Mouse (Mus musculus) lung, embryonic 14.5 days (tissue): ENCODE results near the gene St5. TPM values are rescaled to one million over a fixed set of nuclear protein-coding genes. Genes with fewer than 3 reads are reported as not detected.
A peak's percentile ranks its signal among the peaks of the same experiment; 100 is the strongest.

Experiments
- ATAC-seq: fragments of 200-750 bp; cut with Nextera tagmentation; 2 replicates; pipeline ENCODE4 v1.8.0; 2017; ENCODE audit warnings: mild to moderate bottlenecking, moderate TSS enrichment, moderate library complexity; ENCODE audit not compliant: insufficient read depth
- DNase-seq: peaks from one replicate; pipeline ENCODE4 v3.0.0-alpha.2; 2015
- H3K27ac ChIP-seq: fragments of 300-500 bp; sonication (generic); 2 replicates; pipeline ENCODE4 v1.5.1; 2014; ENCODE audit warnings: low read depth, mild to moderate bottlenecking, moderate library complexity
- H3K27me3 ChIP-seq: fragments of 300-500 bp; sonication (generic); 2 replicates; pipeline ENCODE4 v1.6.1; 2014; ENCODE audit warnings: low read length, control low read depth; ENCODE audit not compliant: insufficient read depth
- H3K36me3 ChIP-seq: fragments of 300-500 bp; sonication (generic); 2 replicates; pipeline ENCODE4 v1.6.1; 2014; ENCODE audit warnings: control low read depth; ENCODE audit not compliant: insufficient read depth
- H3K4me1 ChIP-seq: fragments of 300-500 bp; sonication (generic); 2 replicates; pipeline ENCODE4 v1.6.1; 2014; ENCODE audit warnings: antibody characterized with exemption, control low read depth; ENCODE audit not compliant: insufficient read depth
- H3K4me2 ChIP-seq: fragments of 300-500 bp; sonication (generic); 2 replicates; pipeline ENCODE4 v1.6.1; 2014; ENCODE audit warnings: mild to moderate bottlenecking
- H3K4me3 ChIP-seq: fragments of 300-500 bp; sonication (generic); 2 replicates; pipeline ENCODE4 v1.5.1; 2014; ENCODE audit warnings: low read depth, low read length
- H3K9ac ChIP-seq: fragments of 300-500 bp; sonication (generic); 2 replicates; pipeline ENCODE4 v1.6.1; 2014
- H3K9me3 ChIP-seq: fragments of 300-500 bp; sonication (generic); 2 replicates; pipeline ENCODE4 v1.6.1; 2016; ENCODE audit warnings: low read depth, low read length, control low read depth
- CTCF ChIP-seq: IDR thresholded peaks from 2 replicates; pipeline ENCODE4 v1.5.1; 2016; ENCODE audit warnings: antibody characterized with exemption, low read depth
- WGBS: fragments of 180-500 bp; shearing (Covaris S2); extraction: QIAGEN DNeasy Blood & Tissue Kit; methylation state at CpG from one replicate; pipeline ENCODE4 v1.1.7; 2014; 5-methylcytosine and 5-hydroxymethylcytosine counted together
- polyA plus RNA-seq: library from polyadenylated mRNA; unstranded; fragments of >200 nt; fragmentation: Nextera tagmentation; extraction: Ambion mirVana; gene quantifications from 2 replicates; pipeline ENCODE4 v1.2.1, GENCODE M21; 2014

The St5 gene
- polyA plus RNA-seq, 1 experiment from 2014 or later = 68.6 TPM

DNA sequence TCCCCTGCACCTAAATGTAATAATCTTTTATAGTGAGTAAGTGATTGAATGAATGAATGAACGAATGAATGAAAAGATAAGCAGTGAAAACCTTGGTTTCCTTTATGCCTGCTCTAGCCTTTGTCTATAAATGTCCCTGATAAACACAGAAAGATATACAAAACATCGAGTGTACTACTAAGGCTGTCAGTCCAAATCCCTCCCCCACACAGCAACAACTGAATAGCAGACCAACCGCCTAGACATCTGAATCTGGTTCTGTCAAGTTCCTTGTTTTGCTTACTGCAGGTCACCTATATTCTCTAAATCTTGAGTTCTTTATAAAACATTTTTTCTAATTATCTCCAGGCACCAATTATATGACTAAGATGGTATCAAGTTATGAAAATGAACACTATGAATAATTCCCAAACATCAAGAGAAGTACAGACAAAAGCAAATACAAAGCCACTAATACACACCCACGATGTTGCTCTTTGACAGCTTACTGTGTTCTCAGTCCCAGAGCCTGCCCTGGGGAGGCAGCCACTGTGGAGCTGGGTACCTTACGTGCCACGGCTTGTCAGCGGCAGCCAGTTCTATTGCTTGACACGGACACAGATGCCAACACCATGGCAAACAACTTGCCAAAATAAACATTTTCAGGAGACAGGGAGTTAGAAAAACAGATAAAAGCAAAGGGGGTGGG lies 141.8 kb downstream of the St5 start:
- Histone ChIP-seq H3K9me3 (no peaks in the 10 kb centered on the region), H3K4me3 (no peak overlapping the region), H3K9ac (peak overlapping the region; percentile 35; the same call in 1 of the 2 replicates), H3K27ac (peak overlapping the region; percentile 96), H3K4me1 (peaks cover 38% of the 10 kb centered on the region), H3K36me3 (peaks cover 6% of the 10 kb centered on the region), H3K4me2 (peak overlapping the region; percentile 25; the same call in 1 of the 2 replicates), H3K27me3 (no peaks in the 10 kb centered on the region)
- DNase-seq (peak; percentile 89), ATAC-seq (peak; percentile 93)
- no peak for TF ChIP-seq CTCF
- WGBS = 23% methylated on average over 8 of the region's 8 CpGs

DNA sequence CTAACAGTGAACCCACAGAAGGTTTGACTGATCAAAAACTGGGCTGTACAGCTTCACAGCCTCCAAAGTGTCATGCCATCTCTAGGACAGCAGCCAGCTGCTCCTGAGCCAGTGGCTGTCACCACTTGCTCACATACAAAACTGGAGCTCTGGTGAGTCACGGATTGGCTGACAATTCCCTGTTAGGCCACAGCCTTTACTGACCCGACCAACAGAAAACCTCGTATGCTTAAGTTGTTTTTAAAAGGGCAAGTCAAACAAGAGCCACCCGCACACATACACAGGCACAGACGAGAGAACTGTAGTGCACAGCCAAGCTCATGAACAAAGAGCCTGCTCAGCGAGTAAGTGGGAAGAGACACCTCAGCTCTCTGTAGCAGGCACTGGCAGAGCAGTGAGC lies 143.9 kb downstream of the St5 start:
- Histone ChIP-seq H3K9me3 (no peaks in the 10 kb centered on the region), H3K4me3 (no peak overlapping the region), H3K4me2 (no peak overlapping the region), H3K4me1 (peaks cover 38% of the 10 kb centered on the region), H3K27me3 (no peaks in the 10 kb centered on the region), H3K36me3 (peaks cover 18% of the 10 kb centered on the region), H3K9ac (no peak overlapping the region), H3K27ac (peak overlapping the region; percentile 79)
- DNase-seq = peak; percentile 79
- ATAC-seq = peak; percentile 61
- WGBS = 15% methylated on average over 6 of the region's 6 CpGs
- TF ChIP-seq CTCF = no peak

DNA sequence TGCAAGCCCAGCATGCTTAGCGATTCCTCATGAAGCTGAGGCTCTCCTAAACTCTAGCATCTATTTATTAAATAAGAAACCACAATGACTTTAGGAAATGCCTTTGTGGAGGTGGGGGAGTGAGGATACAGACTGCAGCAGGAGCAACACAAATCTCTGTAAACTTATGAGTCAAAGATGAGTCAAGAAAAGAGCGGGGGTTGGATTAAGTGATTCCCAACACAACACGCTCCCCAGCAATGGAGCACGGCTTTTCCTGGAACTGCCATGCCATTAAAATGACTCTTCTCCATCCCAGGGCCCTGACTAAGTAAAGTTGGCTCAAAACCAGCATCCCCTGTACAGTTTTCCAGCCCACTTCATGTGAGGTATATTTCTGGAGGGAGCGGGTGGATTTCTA lies 156.7 kb downstream of the St5 start:
- ATAC-seq (no peak), DNase-seq (no peak)
- Histone ChIP-seq H3K36me3 (peaks cover 60% of the 10 kb centered on the region), H3K4me3 (no peak overlapping the region), H3K4me1 (0 out of 2 replicates have a peak, but pooled peaks cover 5% of the 10 kb centered on the region), H3K9ac (no peak overlapping the region), H3K9me3 (no peaks in the 10 kb centered on the region), H3K27ac (no peak overlapping the region), H3K27me3 (no peaks in the 10 kb centered on the region), H3K4me2 (no peak overlapping the region)
- 88% methylated on average over 5 of the region's 5 CpGs for WGBS
- no peak for TF ChIP-seq CTCF

DNA sequence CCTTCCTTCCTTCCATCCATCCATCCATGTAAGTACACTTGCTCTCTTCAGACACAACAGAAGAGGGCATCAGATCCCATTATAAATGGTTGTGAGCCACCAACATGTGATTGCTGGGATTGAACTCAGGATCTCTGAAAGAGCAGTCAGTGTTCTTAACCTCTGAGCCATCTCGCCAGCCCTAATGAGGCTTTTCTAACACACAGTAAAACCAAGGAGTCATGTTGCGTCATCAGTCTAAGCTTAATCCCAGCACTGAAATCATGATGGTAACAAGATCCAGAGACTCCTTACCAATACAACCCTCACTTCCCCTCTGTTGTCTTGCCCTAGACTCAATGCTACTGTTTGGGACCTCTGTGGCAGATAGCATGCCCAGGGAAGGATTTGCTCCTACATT lies 157.2 kb downstream of the St5 start:
- Histone ChIP-seq H3K4me2 (no peak overlapping the region), H3K4me3 (no peak overlapping the region), H3K4me1 (0 out of 2 replicates have a peak, but pooled peaks cover 5% of the 10 kb centered on the region), H3K27me3 (no peaks in the 10 kb centered on the region), H3K36me3 (peaks cover 62% of the 10 kb centered on the region), H3K9me3 (no peaks in the 10 kb centered on the region), H3K27ac (no peak overlapping the region), H3K9ac (no peak overlapping the region)
- WGBS = 87% methylated on average over 2 of the region's 2 CpGs
- no peak for TF ChIP-seq CTCF
- ATAC-seq (no peak), DNase-seq (no peak)

DNA sequence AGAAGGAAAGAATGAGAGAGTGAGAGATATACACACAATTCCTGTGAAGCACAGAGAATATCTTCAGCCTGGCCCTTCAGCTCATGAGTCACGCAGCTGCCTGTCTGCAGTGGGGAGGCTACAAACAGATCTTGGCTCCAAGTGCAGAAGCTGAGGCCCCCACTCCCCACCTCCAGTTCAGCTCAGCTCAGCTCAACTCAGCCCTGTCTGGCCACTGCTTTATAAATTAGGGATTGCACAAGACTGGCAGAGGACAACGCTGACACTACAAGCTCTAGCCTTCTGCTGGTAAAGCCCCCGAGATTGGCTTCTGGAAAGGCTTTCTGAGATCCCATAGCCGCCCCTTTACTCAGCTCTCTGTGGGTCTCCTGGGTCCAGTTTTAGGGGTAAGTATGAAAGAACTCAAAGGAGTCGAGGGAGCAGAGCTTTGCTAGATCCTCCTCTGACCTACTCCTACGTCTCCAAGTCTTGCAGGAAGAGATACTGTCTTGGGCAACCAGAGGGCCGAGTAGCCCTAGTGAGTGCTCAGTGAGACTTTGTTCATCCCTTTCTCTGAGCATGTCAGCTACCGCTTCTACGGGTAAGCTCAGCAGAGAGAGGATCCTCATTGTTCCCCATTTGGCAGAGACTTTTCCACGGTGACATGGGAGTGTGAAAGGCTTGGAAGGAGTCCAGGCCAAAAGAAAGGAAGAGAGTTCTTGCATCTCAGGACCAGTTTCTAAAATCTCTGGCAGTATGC lies 158.0 kb downstream of the St5 start:
- ATAC-seq (peak; percentile 88), DNase-seq (peak; percentile 75)
- Histone ChIP-seq H3K9ac (no peak overlapping the region), H3K36me3 (peaks cover 62% of the 10 kb centered on the region), H3K4me3 (no peak overlapping the region), H3K4me2 (no peak overlapping the region), H3K4me1 (0 out of 2 replicates have a peak, but pooled peaks cover 5% of the 10 kb centered on the region), H3K27ac (peak overlapping the region; percentile 86), H3K27me3 (no peaks in the 10 kb centered on the region), H3K9me3 (no peaks in the 10 kb centered on the region)
- no peak for TF ChIP-seq CTCF
- WGBS = 63% methylated on average over 10 of the region's 10 CpGs

DNA sequence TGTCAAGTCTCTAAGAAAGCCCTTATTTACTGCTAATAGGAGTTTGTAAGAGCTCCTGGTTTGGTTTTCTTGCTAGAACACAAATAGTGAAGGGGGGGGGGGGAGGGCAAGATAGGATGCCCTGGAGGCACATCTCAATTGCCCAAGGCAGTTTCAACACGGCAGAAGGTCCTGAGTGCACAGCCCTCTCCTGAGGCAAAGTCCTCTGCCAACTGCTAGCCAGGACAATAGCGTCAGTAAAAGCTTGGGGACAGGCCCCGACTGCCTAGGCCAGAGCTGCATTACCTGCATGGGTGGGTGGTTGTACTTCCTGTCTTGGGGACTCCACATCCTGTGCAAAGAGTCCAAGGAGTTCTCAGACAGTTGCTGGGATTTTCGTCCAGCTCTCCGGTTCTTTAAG lies 158.6 kb downstream of the St5 start:
- no peak for DNase-seq
- Histone ChIP-seq H3K4me1 (0 out of 2 replicates have a peak, but pooled peaks cover 5% of the 10 kb centered on the region), H3K36me3 (peaks cover 64% of the 10 kb centered on the region), H3K4me3 (no peak overlapping the region), H3K9ac (no peak overlapping the region), H3K27me3 (no peaks in the 10 kb centered on the region), H3K4me2 (no peak overlapping the region), H3K9me3 (no peaks in the 10 kb centered on the region), H3K27ac (peak overlapping the region; percentile 86)
- no peak for TF ChIP-seq CTCF
- WGBS = 66% methylated on average over 5 of the region's 5 CpGs
- ATAC-seq = 0 out of 2 replicates have a peak, but pooled peaks have one; percentile 25

DNA sequence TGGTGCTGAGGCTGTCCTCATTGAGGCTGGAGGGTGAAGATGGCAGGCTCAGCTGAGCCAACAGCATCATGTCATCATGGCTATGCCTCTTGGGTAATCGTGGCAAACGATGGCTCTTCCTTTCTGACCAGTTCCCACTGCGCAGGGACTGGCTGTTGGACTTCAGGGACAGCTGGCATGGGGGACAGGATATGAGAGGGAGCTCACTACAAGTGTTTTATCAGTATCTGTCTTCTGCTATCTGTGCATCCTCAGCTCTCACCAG lies 161.1 kb downstream of the St5 start:
- H3K27me3 ChIP-seq = no peaks in the 10 kb centered on the region
- no peaks in the 10 kb centered on the region for H3K9me3 ChIP-seq
- TF ChIP-seq CTCF = no peak
- 0 out of 2 replicates have a peak, but pooled peaks cover 5% of the 10 kb centered on the region for H3K4me1 ChIP-seq
- 82% methylated on average over 3 of the region's 3 CpGs for WGBS
- 0 out of 2 replicates have a peak overlapping the region, but pooled peaks have one; percentile 36 for H3K27ac ChIP-seq
- H3K4me2 ChIP-seq = no peak overlapping the region
- DNase-seq = no peak
- H3K4me3 ChIP-seq = no peak overlapping the region
- H3K9ac ChIP-seq = no peak overlapping the region
- ATAC-seq = no peak
- H3K36me3 ChIP-seq = peaks cover 68% of the 10 kb centered on the region
